Mouse (Mus musculus): ENCODE measurements around the gene Fancd2. TPM values are rescaled to one million over a fixed set of nuclear protein-coding genes. Genes with fewer than 3 reads are reported as not detected.

Gene Fancd2
- polyA plus RNA-seq, 1 experiment from 2014 or later = 1.9 TPM

- ATAC-seq (ENCODE audit: low FRiP score, low TSS enrichment) (no peak), DNase-seq (ENCODE audit: low spot score) (no peak)
- no peak overlapping the region for H3K4me2 ChIP-seq (replicated peaks; ENCODE audit: low read depth)
- 95% methylated on average over 13 of the region's 14 CpGs for WGBS
- peaks cover 7% of the 10 kb centered on the region; the same call in 1 of the 2 replicates for H3K36me3 ChIP-seq (ENCODE audit: control insufficient read depth, insufficient read depth, low read length)
- H3K9me3 ChIP-seq (ENCODE audit: control insufficient read depth, low read length) = no peaks in the 10 kb centered on the region
- H3K27ac ChIP-seq (replicated peaks) = no peak overlapping the region
- H3K4me1 ChIP-seq (replicated peaks; ENCODE audit: control insufficient read depth, insufficient read depth) = no peaks in the 10 kb centered on the region
- TF ChIP-seq EP300 (optimal IDR thresholded peaks at IDR 0.05) (no peak), CTCF (IDR thresholded peaks at IDR 0.05; ENCODE audit: low read depth) (no peak)
- no peak overlapping the region for H3K9ac ChIP-seq (ENCODE audit: low read length)
- no peak overlapping the region for H3K4me3 ChIP-seq (ENCODE audit: low read depth, low read length)
- no peaks in the 10 kb centered on the region for H3K27me3 ChIP-seq (ENCODE audit: control insufficient read depth, insufficient read depth, low read length)
Measured at GRCm38 (mm10) chr6:113489410-113489809, 42.1 kb upstream of the Fancd2 start.

- Histone ChIP-seq H3K27ac (replicated peaks) (no peak overlapping the region), H3K9me3 (ENCODE audit: control insufficient read depth, low read length) (no peaks in the 10 kb centered on the region), H3K4me2 (replicated peaks; ENCODE audit: low read depth) (no peak overlapping the region), H3K9ac (ENCODE audit: low read length) (no peak overlapping the region), H3K27me3 (ENCODE audit: control insufficient read depth, insufficient read depth, low read length) (no peaks in the 10 kb centered on the region), H3K36me3 (ENCODE audit: control insufficient read depth, insufficient read depth, low read length) (peaks cover 7% of the 10 kb centered on the region; the same call in 1 of the 2 replicates), H3K4me1 (replicated peaks; ENCODE audit: control insufficient read depth, insufficient read depth) (no peaks in the 10 kb centered on the region), H3K4me3 (ENCODE audit: low read depth, low read length) (no peak overlapping the region)
- 71% methylated on average over 24 of the region's 24 CpGs for WGBS
- ATAC-seq (ENCODE audit: low FRiP score, low TSS enrichment) = no peak
- no peak for DNase-seq (ENCODE audit: low spot score)
- TF ChIP-seq CTCF (IDR thresholded peaks at IDR 0.05; ENCODE audit: low read depth) (no peak), EP300 (optimal IDR thresholded peaks at IDR 0.05) (no peak)
Measured at GRCm38 (mm10) chr6:113492101-113492864, 39.2 kb upstream of the Fancd2 start.

GRCm38 (mm10) chr6:113494258-113494788 lies 37.2 kb upstream of the Fancd2 start:
- WGBS = under 1% methylated on average over 53 of the region's 54 CpGs
- Histone ChIP-seq H3K27ac (replicated peaks) (peak overlapping the region; percentile 81), H3K36me3 (ENCODE audit: control insufficient read depth, insufficient read depth, low read length) (peaks cover 7% of the 10 kb centered on the region; the same call in 1 of the 2 replicates), H3K4me3 (ENCODE audit: low read depth, low read length) (peak overlapping the region; percentile 44), H3K4me1 (replicated peaks; ENCODE audit: control insufficient read depth, insufficient read depth) (no peaks in the 10 kb centered on the region), H3K4me2 (replicated peaks; ENCODE audit: low read depth) (peak overlapping the region; percentile 62), H3K27me3 (ENCODE audit: control insufficient read depth, insufficient read depth, low read length) (no peaks in the 10 kb centered on the region), H3K9me3 (ENCODE audit: control insufficient read depth, low read length) (no peaks in the 10 kb centered on the region), H3K9ac (ENCODE audit: low read length) (peak overlapping the region; percentile 70)
- TF ChIP-seq CTCF (IDR thresholded peaks at IDR 0.05; ENCODE audit: low read depth) (peak; percentile 79), EP300 (optimal IDR thresholded peaks at IDR 0.05) (no peak)
- peak; percentile 86 for DNase-seq (ENCODE audit: low spot score)
- peak; percentile 88 for ATAC-seq (ENCODE audit: low FRiP score, low TSS enrichment)

GRCm38 (mm10) chr6:113495071-113495675 lies 36.3 kb upstream of the Fancd2 start:
- Histone ChIP-seq H3K27ac (replicated peaks) (no peak overlapping the region), H3K9me3 (ENCODE audit: control insufficient read depth, low read length) (no peaks in the 10 kb centered on the region), H3K4me2 (replicated peaks; ENCODE audit: low read depth) (peak overlapping the region; percentile 62), H3K9ac (ENCODE audit: low read length) (peak overlapping the region; percentile 70), H3K27me3 (ENCODE audit: control insufficient read depth, insufficient read depth, low read length) (no peaks in the 10 kb centered on the region), H3K36me3 (ENCODE audit: control insufficient read depth, insufficient read depth, low read length) (peaks cover 4% of the 10 kb centered on the region; the same call in 1 of the 2 replicates), H3K4me3 (ENCODE audit: low read depth, low read length) (peak overlapping the region; percentile 44), H3K4me1 (replicated peaks; ENCODE audit: control insufficient read depth, insufficient read depth) (no peaks in the 10 kb centered on the region)
- DNase-seq (ENCODE audit: low spot score) (no peak), ATAC-seq (ENCODE audit: low FRiP score, low TSS enrichment) (no peak; the same call in 1 of the 2 replicates)
- WGBS = 44% methylated on average over 21 of the region's 28 CpGs
- TF ChIP-seq EP300 (optimal IDR thresholded peaks at IDR 0.05) (no peak), CTCF (IDR thresholded peaks at IDR 0.05; ENCODE audit: low read depth) (no peak)

GRCm38 (mm10) chr6:113499346-113499745 lies 32.1 kb upstream of the Fancd2 start:
- Histone ChIP-seq H3K27me3 (ENCODE audit: control insufficient read depth, insufficient read depth, low read length) (0 out of 2 replicates have a peak, but pooled peaks cover 3% of the 10 kb centered on the region), H3K36me3 (ENCODE audit: control insufficient read depth, insufficient read depth, low read length) (no peaks in the 10 kb centered on the region), H3K4me3 (ENCODE audit: low read depth, low read length) (no peak overlapping the region), H3K4me1 (replicated peaks; ENCODE audit: control insufficient read depth, insufficient read depth) (no peaks in the 10 kb centered on the region), H3K9me3 (ENCODE audit: control insufficient read depth, low read length) (no peaks in the 10 kb centered on the region), H3K9ac (ENCODE audit: low read length) (no peak overlapping the region), H3K27ac (replicated peaks) (no peak overlapping the region), H3K4me2 (replicated peaks; ENCODE audit: low read depth) (no peak overlapping the region)
- 70% methylated on average over 6 of the region's 6 CpGs for WGBS
- no peak for ATAC-seq (ENCODE audit: low FRiP score, low TSS enrichment)
- DNase-seq (ENCODE audit: low spot score) = no peak
- TF ChIP-seq EP300 (optimal IDR thresholded peaks at IDR 0.05) (no peak), CTCF (IDR thresholded peaks at IDR 0.05; ENCODE audit: low read depth) (no peak)

Data from stomach, postnatal 0 days (tissue).